Mouse (Mus musculus): Measurements from ENCODE around the gene Orm2. TPM values are rescaled to one million over a fixed set of nuclear protein-coding genes. Genes with fewer than 3 reads are reported as not detected.

The Orm2 gene
- total and polyA plus RNA-seq, 3 experiments: not detected

GRCm38 (mm10) chr4:63383474-63383873 is 21.2 kb downstream of the Orm2 start:
- H3K79me2 ChIP-seq (replicated peaks; ENCODE audit: control insufficient read depth, extremely low read depth, insufficient read depth, poor library complexity, severe bottlenecking): peaks cover 19% of the 10 kb centered on the region
- no peaks in the 10 kb centered on the region for H3K27me3 ChIP-seq (replicated peaks)
- no peak for DNase-seq (ENCODE audit: extremely low read depth)
- H3K4me3 ChIP-seq (replicated peaks in 1 of 3; ENCODE audit: low read depth in 2 of 3, low read length in 2 of 3, poor library complexity in 1 of 3): no peak overlapping the region
- no peak overlapping the region for H3K27ac ChIP-seq (ENCODE audit: insufficient read depth, low read depth)
- no peak overlapping the region for H3K9ac ChIP-seq (ENCODE audit: insufficient read depth, low read depth)
- no peak overlapping the region for H3K4me2 ChIP-seq (ENCODE audit: insufficient read depth, low read depth, poor library complexity, severe bottlenecking)
- TF ChIP-seq ELF1 (IDR thresholded peaks at IDR 0.05; ENCODE audit: low read depth, low read length): no peak
- no peaks in the 10 kb centered on the region for H3K9me3 ChIP-seq (replicated peaks; ENCODE audit: low read length)
- peaks cover 25 to 48% of the 10 kb centered on the region in 2 experiments for H3K4me1 ChIP-seq (ENCODE audit: control insufficient read depth in 1 of 2, insufficient read depth in 2 of 2)
- in situ Hi-C loops (cut with MboI; ENCODE audit: low pct_ligation_motif_present, low pct_unique_long_range_greater_than_20kb, low sequenced_read_pairs) (no loop called here), dilution Hi-C loops (cut with MboI; ENCODE audit: extremely low pct_ligation_motif_present, extremely low pct_unique_long_range_greater_than_20kb, low sequenced_read_pairs) (no loop called here)
- peaks cover 82 to 96% of the 10 kb centered on the region in 2 experiments for H3K36me3 ChIP-seq (replicated peaks in 1 of 2; ENCODE audit: control insufficient read depth in 1 of 2, insufficient read depth in 1 of 2, low read length in 1 of 2)

GRCm38 (mm10) chr4:63384262-63384661 is 22.0 kb downstream of the Orm2 start:
- Histone ChIP-seq H3K79me2 (replicated peaks; ENCODE audit: control insufficient read depth, extremely low read depth, insufficient read depth, poor library complexity, severe bottlenecking) (peaks cover 19% of the 10 kb centered on the region), H3K4me2 (ENCODE audit: insufficient read depth, low read depth, poor library complexity, severe bottlenecking) (no peak overlapping the region), H3K9ac (ENCODE audit: insufficient read depth, low read depth) (no peak overlapping the region), H3K36me3 (replicated peaks in 1 of 2; ENCODE audit: control insufficient read depth in 1 of 2, insufficient read depth in 1 of 2, low read length in 1 of 2) (peaks cover 78 to 92% of the 10 kb centered on the region in 2 experiments), H3K9me3 (replicated peaks; ENCODE audit: low read length) (no peaks in the 10 kb centered on the region), H3K4me3 (replicated peaks in 1 of 3; ENCODE audit: low read depth in 2 of 3, low read length in 2 of 3, poor library complexity in 1 of 3) (no peak overlapping the region), H3K27me3 (replicated peaks) (no peaks in the 10 kb centered on the region), H3K27ac (ENCODE audit: insufficient read depth, low read depth) (no peak overlapping the region), H3K4me1 (ENCODE audit: control insufficient read depth in 1 of 2, insufficient read depth in 2 of 2) (peaks cover 30 to 56% of the 10 kb centered on the region in 2 experiments)
- DNase-seq (ENCODE audit: extremely low read depth): no peak
- TF ChIP-seq HCFC1 (IDR thresholded peaks at IDR 0.05; ENCODE audit: low read depth, low read length): no peak
- TF ChIP-seq CHD2 (IDR thresholded peaks at IDR 0.05; ENCODE audit: low read length): no peak
- TF ChIP-seq MAFK (IDR thresholded peaks at IDR 0.05; ENCODE audit: insufficient replicate concordance, low read length): no peak
- no peak for TF ChIP-seq GABPA (IDR thresholded peaks at IDR 0.05; ENCODE audit: insufficient replicate concordance, low read depth, low read length)
- TF ChIP-seq MAZ (IDR thresholded peaks at IDR 0.05; ENCODE audit: low read depth, low read length): no peak
- no peak for TF ChIP-seq USF1 (IDR thresholded peaks at IDR 0.05; ENCODE audit: low read depth, low read length)
- TF ChIP-seq ETS1 (conservative IDR thresholded peaks at IDR 0.05; ENCODE audit: low read depth, low read length): no peak
- TF ChIP-seq USF2 (conservative IDR thresholded peaks at IDR 0.05; ENCODE audit: low read depth, low read length): no peak
- no peak for TF ChIP-seq TCF12 (IDR thresholded peaks at IDR 0.05; ENCODE audit: low read depth, low read length)
- no peak for TF ChIP-seq ZC3H11A (IDR thresholded peaks at IDR 0.05; ENCODE audit: low read depth, low read length)
- TF ChIP-seq MYC (IDR thresholded peaks at IDR 0.05; ENCODE audit: low read depth, low read length): no peak
- no peak for TF ChIP-seq ELF1 (IDR thresholded peaks at IDR 0.05; ENCODE audit: low read depth, low read length)
- no peak for TF ChIP-seq KAT2A (IDR thresholded peaks at IDR 0.05; ENCODE audit: insufficient replicate concordance, low read length)
- TF ChIP-seq IRF4 (IDR thresholded peaks at IDR 0.05; ENCODE audit: low read depth, low read length): no peak
- no peak for TF ChIP-seq EP300 (IDR thresholded peaks at IDR 0.05; ENCODE audit: low read length)
- dilution Hi-C loops (cut with MboI; ENCODE audit: extremely low pct_ligation_motif_present, extremely low pct_unique_long_range_greater_than_20kb, low sequenced_read_pairs): no loop called here
- in situ Hi-C loops (cut with MboI; ENCODE audit: low pct_ligation_motif_present, low pct_unique_long_range_greater_than_20kb, low sequenced_read_pairs): no loop called here

Measured in CH12.LX (cell line).